Mouse (Mus musculus): ENCODE results near the gene Prr18.

The Prr18 gene

GRCm38 (mm10) chr17:8388990-8389789, 51.9 kb downstream of the Prr18 start:
- no peak for DNase-seq (ENCODE audit: low read depth, low spot score)

DNA sequence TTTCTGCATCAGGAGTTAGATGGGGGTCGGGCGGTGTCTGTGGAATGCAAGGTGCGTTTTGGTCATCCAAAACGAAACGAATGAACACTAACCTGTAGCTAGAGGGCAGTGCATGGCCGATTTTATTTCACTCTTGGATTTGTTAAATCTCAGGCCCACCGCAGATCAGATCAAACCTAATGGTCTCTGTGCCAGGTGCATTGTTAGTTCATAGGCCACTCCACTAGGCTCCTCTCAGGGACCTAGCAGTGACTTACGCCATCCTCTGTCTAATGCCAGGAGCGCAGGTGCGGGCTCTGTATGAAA, 52.5 kb downstream of the Prr18 start:
- DNase-seq (ENCODE audit: low read depth, low spot score) = no peak

- DNase-seq (ENCODE audit: low read depth, low spot score) = no peak
These were observed 53.2 kb downstream of the Prr18 start for GRCm38 (mm10) chr17:8390487-8390886.

Measured in WW6 (cell line).